Mouse (Mus musculus) intestine, postnatal 0 days (tissue): ENCODE data around the gene Alkbh1. TPM values are rescaled to one million over a fixed set of nuclear protein-coding genes. Genes with fewer than 3 reads are reported as not detected.

Experiments used
- ATAC-seq: fragments of 200-750 bp; cut with Nextera tagmentation; 2 replicates; pipeline ENCODE4 v1.8.0; 2017; ENCODE audit warnings: mild to moderate bottlenecking, moderate TSS enrichment, moderate library complexity
- H3K27ac ChIP-seq: fragments of 300-500 bp; sonication (generic); 2 replicates; pipeline ENCODE4 v1.5.1; 2014; ENCODE audit warnings: mild to moderate bottlenecking, low read depth, low read length, moderate library complexity
- H3K27me3 ChIP-seq: fragments of 300-500 bp; sonication (generic); replicated peaks from 2 replicates; pipeline ENCODE4 v1.6.1; 2014; ENCODE audit warnings: low read length, mixed read lengths; ENCODE audit not compliant: control insufficient read depth, insufficient read depth
- H3K36me3 ChIP-seq: fragments of 300-500 bp; sonication (generic); 2 replicates; pipeline ENCODE4 v1.6.1; 2014; ENCODE audit warnings: mild to moderate bottlenecking, moderate library complexity; ENCODE audit not compliant: control insufficient read depth, insufficient read depth
- H3K4me1 ChIP-seq: fragments of 300-500 bp; sonication (generic); replicated peaks from 2 replicates; pipeline ENCODE4 v1.6.1; 2014; ENCODE audit warnings: antibody characterized with exemption, low read length, mixed read lengths; ENCODE audit not compliant: control insufficient read depth, insufficient read depth
- H3K4me2 ChIP-seq: fragments of 300-500 bp; sonication (generic); replicated peaks from 2 replicates; pipeline ENCODE4 v1.6.1; 2014; ENCODE audit warnings: low read depth, mild to moderate bottlenecking, moderate library complexity
- H3K4me3 ChIP-seq: fragments of 300-500 bp; sonication (generic); 2 replicates; pipeline ENCODE4 v1.5.1; 2014; ENCODE audit warnings: low read depth, low read length
- H3K9ac ChIP-seq: fragments of 300-500 bp; sonication (generic); 2 replicates; pipeline ENCODE4 v1.6.1; 2014; ENCODE audit warnings: mild to moderate bottlenecking, low read depth, low read length
- H3K9me3 ChIP-seq: fragments of 300-500 bp; sonication (generic); 2 replicates; pipeline ENCODE4 v1.6.1; 2016; ENCODE audit warnings: mixed run types; ENCODE audit not compliant: control insufficient read depth
- CTCF ChIP-seq: sonication (generic); IDR thresholded peaks from 2 replicates; pipeline ENCODE4 v1.5.1; 2016; ENCODE audit warnings: low read depth, mild to moderate bottlenecking, control low read depth, antibody characterized with exemption, moderate library complexity
- WGBS: fragments of 180-500 bp; shearing (Covaris S2); extraction: QIAGEN DNeasy Blood & Tissue Kit; methylation state at CpG from one replicate; pipeline ENCODE4 v1.1.7; 2014; 5-methylcytosine and 5-hydroxymethylcytosine counted together
- polyA plus RNA-seq: library from polyadenylated mRNA; unstranded; fragments of >200 nt; fragmentation: Nextera tagmentation; extraction: Ambion mirVana; gene quantifications from 2 replicates; pipeline ENCODE4 v1.2.1, GENCODE M21; 2015

Alkbh1 gene
- polyA plus RNA-seq, 1 experiment from 2014 or later = 13.6 TPM

DNA sequence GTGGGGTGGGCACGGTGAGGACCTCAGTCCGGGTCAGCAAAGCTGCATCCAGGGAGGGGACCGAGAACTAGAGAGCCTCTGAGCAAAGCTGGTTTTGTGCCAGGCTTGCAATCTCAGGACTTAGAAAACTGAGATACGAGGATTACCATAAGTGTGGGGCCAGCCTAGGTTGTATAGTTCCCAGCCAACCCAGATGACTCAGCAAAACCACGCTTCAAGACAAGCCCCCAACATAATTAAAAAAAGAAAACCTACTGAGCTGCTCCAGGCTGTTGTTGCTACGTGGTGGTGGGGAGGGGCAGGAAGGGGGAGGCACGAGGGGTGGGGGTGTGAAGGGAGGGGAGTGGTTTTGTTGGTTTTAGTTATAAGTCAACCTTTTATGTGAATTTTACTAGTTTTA, 32.8 kb downstream of the Alkbh1 start:
- no peak for TF ChIP-seq CTCF
- H3K4me1 ChIP-seq = 0 out of 2 replicates have a peak, but pooled peaks cover 6% of the 10 kb centered on the region
- H3K9ac ChIP-seq = no peak overlapping the region
- H3K9me3 ChIP-seq = no peaks in the 10 kb centered on the region
- no peaks in the 10 kb centered on the region for H3K27me3 ChIP-seq
- 29% methylated on average over 7 of the region's 7 CpGs for WGBS
- H3K4me3 ChIP-seq = no peak overlapping the region
- H3K27ac ChIP-seq = no peak overlapping the region
- H3K4me2 ChIP-seq = no peak overlapping the region
- H3K36me3 ChIP-seq = no peaks in the 10 kb centered on the region
- ATAC-seq = no peak

DNA sequence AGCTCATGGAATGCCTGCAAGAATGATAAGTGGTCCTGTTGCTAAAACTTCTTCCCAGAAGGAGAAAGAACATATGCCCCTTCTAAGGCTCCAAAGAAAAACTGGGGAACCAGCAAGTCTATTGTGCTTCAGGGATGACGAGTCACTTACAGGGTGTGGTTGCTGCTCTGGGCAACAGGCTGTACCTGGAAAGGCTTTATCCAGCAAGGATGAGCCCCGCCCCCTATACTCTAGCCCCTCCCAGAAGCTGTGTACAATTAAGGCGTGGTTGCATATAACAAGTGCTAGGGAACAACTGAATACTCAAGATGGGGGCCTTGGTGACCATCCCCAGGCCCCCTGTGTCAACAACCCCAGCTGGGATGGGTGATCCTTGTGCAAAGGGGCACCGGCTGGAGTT, 34.7 kb downstream of the Alkbh1 start:
- H3K27ac ChIP-seq = no peak overlapping the region; the same call in 1 of the 2 replicates
- no peak for TF ChIP-seq CTCF
- no peaks in the 10 kb centered on the region for H3K9me3 ChIP-seq
- H3K36me3 ChIP-seq = no peaks in the 10 kb centered on the region
- ATAC-seq = peak; percentile 55
- 52% methylated on average over 4 of the region's 4 CpGs for WGBS
- H3K4me2 ChIP-seq = no peak overlapping the region
- no peak overlapping the region for H3K4me3 ChIP-seq
- 0 out of 2 replicates have a peak, but pooled peaks cover 6% of the 10 kb centered on the region for H3K4me1 ChIP-seq
- no peak overlapping the region for H3K9ac ChIP-seq
- no peaks in the 10 kb centered on the region for H3K27me3 ChIP-seq

DNA sequence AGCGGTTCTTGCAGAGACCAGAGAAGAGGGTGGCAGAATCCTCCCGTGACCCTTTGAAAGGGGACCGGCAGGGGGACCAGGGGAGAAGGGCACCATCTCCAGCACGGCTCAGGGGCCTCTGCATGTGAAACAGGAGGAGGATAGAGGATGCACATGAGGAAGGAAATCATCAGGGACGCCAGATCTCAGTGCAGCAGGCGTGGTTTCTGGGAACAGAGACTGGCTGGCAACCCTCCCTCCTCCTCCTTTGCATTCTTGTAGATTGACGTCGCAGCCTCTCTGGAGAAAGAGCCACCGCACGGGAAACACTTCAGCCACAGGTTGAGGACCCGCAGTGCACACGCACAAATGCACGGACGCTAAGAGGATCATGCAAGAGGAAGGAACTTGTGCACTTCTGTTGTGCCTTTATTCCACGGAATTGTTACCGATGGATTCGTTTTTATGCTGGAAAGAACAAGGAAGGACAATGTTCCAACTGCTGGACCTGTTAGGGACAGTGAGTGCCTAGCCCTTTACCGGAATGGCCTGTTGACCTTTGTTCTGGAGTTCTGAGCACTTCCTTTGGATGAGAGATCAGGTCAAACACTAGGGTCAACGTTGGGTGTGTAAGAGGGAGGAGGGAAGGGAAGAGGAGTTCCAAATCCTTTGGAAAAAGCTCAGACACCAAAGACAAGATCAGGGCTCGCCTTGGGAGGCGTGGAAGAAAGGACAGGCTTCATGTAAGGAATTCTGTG, 35.8 kb downstream of the Alkbh1 start:
- Histone ChIP-seq H3K4me1 (0 out of 2 replicates have a peak, but pooled peaks cover 6% of the 10 kb centered on the region), H3K4me2 (peak overlapping the region; percentile 53), H3K27me3 (no peaks in the 10 kb centered on the region), H3K9me3 (no peaks in the 10 kb centered on the region), H3K9ac (no peak overlapping the region), H3K36me3 (no peaks in the 10 kb centered on the region), H3K27ac (peak overlapping the region; percentile 24), H3K4me3 (no peak overlapping the region)
- no peak for TF ChIP-seq CTCF
- WGBS = 19% methylated on average over 21 of the region's 21 CpGs
- ATAC-seq = peak; percentile 44; the same call in 1 of the 2 replicates

DNA sequence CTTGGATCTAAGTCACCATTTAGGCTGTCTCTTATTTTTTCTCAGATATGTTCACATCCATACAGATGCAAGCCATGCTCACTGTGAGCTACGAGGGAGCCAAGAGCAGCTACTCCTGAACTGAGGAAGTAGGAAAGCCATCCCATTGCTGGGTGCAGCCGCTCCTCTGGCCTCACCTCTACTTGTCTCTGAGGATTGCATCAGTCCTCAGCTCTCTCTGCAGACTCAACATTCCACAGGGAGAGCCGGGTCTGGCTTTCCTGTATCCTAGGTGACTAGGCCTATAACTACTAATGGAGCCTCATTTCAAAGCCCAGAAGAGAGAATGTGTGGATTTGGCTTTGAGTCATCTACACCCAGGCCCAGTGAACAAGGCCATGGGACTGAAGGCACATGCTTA, 38.1 kb downstream of the Alkbh1 start:
- Histone ChIP-seq H3K36me3 (no peaks in the 10 kb centered on the region), H3K4me2 (no peak overlapping the region), H3K4me1 (0 out of 2 replicates have a peak, but pooled peaks cover 6% of the 10 kb centered on the region), H3K9me3 (no peaks in the 10 kb centered on the region), H3K27me3 (no peaks in the 10 kb centered on the region), H3K27ac (peak overlapping the region; percentile 31), H3K4me3 (no peak overlapping the region), H3K9ac (no peak overlapping the region)
- TF ChIP-seq CTCF = no peak
- peak; percentile 53 for ATAC-seq
- 35% methylated on average over 3 of the region's 3 CpGs for WGBS

DNA sequence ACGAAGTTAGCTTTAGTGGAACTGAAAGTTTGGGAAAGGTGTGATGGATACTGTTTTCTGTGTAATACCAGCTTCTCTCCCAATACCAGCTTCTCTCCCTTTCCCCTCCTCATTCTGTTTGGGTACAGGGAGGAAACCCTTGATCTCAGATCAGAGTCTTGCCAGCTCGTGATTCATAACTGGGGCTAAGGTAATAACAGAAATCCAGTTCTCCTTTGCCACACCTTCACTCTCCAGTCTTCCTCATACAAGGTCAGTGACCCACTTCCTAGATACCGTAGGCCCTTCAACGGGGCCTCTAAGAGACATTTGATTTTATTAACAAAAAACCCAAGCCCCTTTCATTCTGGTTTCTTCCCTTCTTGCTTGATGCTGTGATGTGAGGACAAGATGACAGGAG, 38.7 kb downstream of the Alkbh1 start:
- 43% methylated on average over 4 of the region's 4 CpGs for WGBS
- no peak overlapping the region for H3K4me3 ChIP-seq
- H3K4me2 ChIP-seq = no peak overlapping the region
- H3K9me3 ChIP-seq = no peaks in the 10 kb centered on the region
- H3K27me3 ChIP-seq = no peaks in the 10 kb centered on the region
- H3K36me3 ChIP-seq = no peaks in the 10 kb centered on the region
- H3K27ac ChIP-seq = peak overlapping the region; percentile 31
- ATAC-seq = peak; percentile 60
- H3K9ac ChIP-seq = no peak overlapping the region
- no peak for TF ChIP-seq CTCF
- 0 out of 2 replicates have a peak, but pooled peaks cover 6% of the 10 kb centered on the region for H3K4me1 ChIP-seq

DNA sequence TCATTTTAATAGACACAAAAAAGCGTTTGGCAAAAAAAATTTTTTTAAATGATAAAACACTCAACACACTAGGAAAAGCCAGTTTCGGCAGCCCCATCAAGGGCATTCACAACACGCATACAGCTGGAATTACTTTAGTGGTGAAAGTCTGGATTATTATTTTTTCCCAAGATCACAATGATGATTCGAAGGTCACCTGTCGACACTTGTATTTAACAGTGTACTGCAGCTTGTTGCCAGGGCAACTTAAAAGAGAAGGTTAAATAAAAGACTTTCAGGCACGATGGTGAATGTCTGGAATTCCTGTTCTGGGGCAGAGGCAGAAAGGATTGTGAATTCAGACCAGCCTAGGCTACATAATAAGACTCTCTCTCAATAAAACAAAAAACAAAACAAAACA, 41.9 kb downstream of the Alkbh1 start:
- Histone ChIP-seq H3K4me1 (no peaks in the 10 kb centered on the region), H3K4me2 (no peak overlapping the region), H3K9ac (no peak overlapping the region), H3K9me3 (no peaks in the 10 kb centered on the region), H3K4me3 (no peak overlapping the region), H3K27me3 (no peaks in the 10 kb centered on the region), H3K27ac (no peak overlapping the region), H3K36me3 (no peaks in the 10 kb centered on the region)
- no peak for TF ChIP-seq CTCF
- ATAC-seq = no peak
- WGBS = 66% methylated on average over 6 of the region's 6 CpGs
